Mouse (Mus musculus) c-Kit-positive CD71-negative TER-119-negative erythroid progenitor cells, embryonic 14.5 days (primary cell): ENCODE results near the gene Ehhadh.

Source experiments
- DNase-seq: peaks from one replicate; pipeline ENCODE4 v3.0.0-alpha.2; 2013; ENCODE audit warnings: low read depth

Ehhadh gene

GRCm38 (mm10) chr16:21727897-21728364 lies 59.7 kb downstream of the Ehhadh start:
- peak; percentile 79 for DNase-seq

- DNase-seq = no peak
Measured at GRCm38 (mm10) chr16:21727421-21727820, 60.2 kb downstream of the Ehhadh start.

GRCm38 (mm10) chr16:21724261-21724660 lies 63.3 kb downstream of the Ehhadh start:
- no peak for DNase-seq

- DNase-seq = peak; percentile 28
Measured at GRCm38 (mm10) chr16:21719770-21720169, 67.8 kb downstream of the Ehhadh start.

GRCm38 (mm10) chr16:21714516-21714915 lies 73.1 kb downstream of the Ehhadh start:
- DNase-seq = no peak
